11 mouse cellular contexts compared by ENCODE assay signal in genomic region chr2:76087170-76087569, GRCm38 (mm10).
DNase-seq lines count a peak whose midpoint lies in the region; ATAC-seq and TF ChIP-seq lines count a peak whose summit lies in the region.
"Had no signal": no experiment of that assay in that cellular context is flagged by ENCODE, and none has a peak within 500 bp of the region (broad histone marks: within the 10 kb centered on the region; RNA-seq: fewer than 3 reads in every experiment).

No protein-coding gene starts in this region.

- peaks cover 10% of the 10 kb centered on the region for H3K4me1 ChIP-seq in intestine, embryonic 15.5 days (replicated peaks)
- no peaks in the 10 kb centered on the region for H3K4me1 ChIP-seq in intestine, postnatal 0 days (replicated peaks; ENCODE audit: control insufficient read depth, insufficient read depth, low read length)
- peaks cover 16% of the 10 kb centered on the region for H3K4me1 ChIP-seq in lung, embryonic 16.5 days (replicated peaks; ENCODE audit: control insufficient read depth, insufficient read depth, low read length)
- H3K4me1 ChIP-seq in thymus, adult 2 months (replicated peaks; ENCODE audit: control insufficient read depth, insufficient read depth, low read length): no peaks in the 10 kb centered on the region
- H3K4me1 ChIP-seq: embryonic facial prominence, embryonic 15.5 days had no signal

- H3K27me3 ChIP-seq in intestine, embryonic 15.5 days (replicated peaks): no peaks in the 10 kb centered on the region
- no peaks in the 10 kb centered on the region for H3K27me3 ChIP-seq in intestine, postnatal 0 days (replicated peaks; ENCODE audit: control insufficient read depth, insufficient read depth, low read length)
- no peaks in the 10 kb centered on the region for H3K27me3 ChIP-seq in lung, embryonic 16.5 days (ENCODE audit: control insufficient read depth, insufficient read depth, low read depth, low read length)
- no peaks in the 10 kb centered on the region for H3K27me3 ChIP-seq in thymus, adult 2 months (ENCODE audit: control insufficient read depth, insufficient read depth, low read length)
- H3K27me3 ChIP-seq: embryonic facial prominence, embryonic 15.5 days; heart, embryonic 12.5 days had no signal

- peak overlapping the region; percentile 40; the same call in 1 of the 2 replicates for H3K27ac ChIP-seq in intestine, embryonic 15.5 days
- no peak overlapping the region for H3K27ac ChIP-seq in intestine, postnatal 0 days (ENCODE audit: low read depth, low read length)
- peak overlapping the region; percentile 88 for H3K27ac ChIP-seq in lung, embryonic 16.5 days (ENCODE audit: low read length)
- no peak overlapping the region for H3K27ac ChIP-seq in thymus, adult 2 months (ENCODE audit: control insufficient read depth, insufficient read depth, low read length)
- H3K27ac ChIP-seq: embryonic facial prominence, embryonic 15.5 days had no signal

- H3K9me3 ChIP-seq in intestine, embryonic 15.5 days: no peaks in the 10 kb centered on the region
- H3K9me3 ChIP-seq in intestine, postnatal 0 days (ENCODE audit: control insufficient read depth): no peaks in the 10 kb centered on the region
- H3K9me3 ChIP-seq in lung, embryonic 16.5 days (ENCODE audit: control insufficient read depth, low read length): no peaks in the 10 kb centered on the region
- H3K9me3 ChIP-seq: embryonic facial prominence, embryonic 15.5 days; heart, embryonic 12.5 days had no signal

- H3K9ac ChIP-seq in intestine, embryonic 15.5 days: no peak overlapping the region
- H3K9ac ChIP-seq in intestine, postnatal 0 days (ENCODE audit: low read depth, low read length): no peak overlapping the region
- H3K9ac ChIP-seq in lung, embryonic 16.5 days (ENCODE audit: low read length): no peak overlapping the region
- H3K9ac ChIP-seq: embryonic facial prominence, embryonic 15.5 days; heart, embryonic 12.5 days had no signal

- no peak overlapping the region for H3K4me3 ChIP-seq in intestine, embryonic 15.5 days (replicated peaks)
- H3K4me3 ChIP-seq in intestine, postnatal 0 days (ENCODE audit: low read depth, low read length): no peak overlapping the region
- H3K4me3 ChIP-seq in lung, embryonic 16.5 days (ENCODE audit: low read length): no peak overlapping the region
- H3K4me3 ChIP-seq in thymus, adult 2 months (ENCODE audit: control insufficient read depth, insufficient read depth, low read length): no peak overlapping the region
- H3K4me3 ChIP-seq: embryonic facial prominence, embryonic 15.5 days; heart, embryonic 12.5 days had no signal

- no peak for DNase-seq in lung, postnatal 14 days
- peak; percentile 60 for DNase-seq in adrenal gland, postnatal 25 days
- peak; percentile 21 to 43 for DNase-seq in lung, postnatal 4 days
- no peak for DNase-seq in thymus, adult 2 months
- DNase-seq: right cerebral cortex, postnatal 14 days had no signal

- H3K36me3 ChIP-seq in intestine, embryonic 15.5 days: no peaks in the 10 kb centered on the region
- H3K36me3 ChIP-seq in intestine, postnatal 0 days (ENCODE audit: control insufficient read depth, insufficient read depth): no peaks in the 10 kb centered on the region
- H3K36me3 ChIP-seq in lung, embryonic 16.5 days (ENCODE audit: control insufficient read depth, insufficient read depth, low read length): no peaks in the 10 kb centered on the region
- no peaks in the 10 kb centered on the region for H3K36me3 ChIP-seq in thymus, adult 2 months (ENCODE audit: control insufficient read depth, insufficient read depth, low read length)
- H3K36me3 ChIP-seq: embryonic facial prominence, embryonic 15.5 days; heart, embryonic 12.5 days had no signal

- no peak overlapping the region for H3K4me2 ChIP-seq in intestine, embryonic 15.5 days (replicated peaks)
- H3K4me2 ChIP-seq in intestine, postnatal 0 days (replicated peaks; ENCODE audit: low read depth): no peak overlapping the region
- H3K4me2 ChIP-seq in lung, embryonic 16.5 days (ENCODE audit: low read depth, low read length): no peak overlapping the region
- H3K4me2 ChIP-seq: embryonic facial prominence, embryonic 15.5 days; heart, embryonic 12.5 days had no signal

- TF ChIP-seq CTCF in intestine, postnatal 0 days (IDR thresholded peaks at IDR 0.05; ENCODE audit: low read depth): no peak
- TF ChIP-seq CTCF in thymus, adult 2 months (IDR thresholded peaks at IDR 0.05; ENCODE audit: borderline replicate concordance, control insufficient read depth, extremely low read depth, insufficient read depth, low read length, poor library complexity): no peak

- 49% methylated on average over 3 of the region's 3 CpGs for WGBS in intestine, embryonic 15.5 days
- 54% methylated on average over 3 of the region's 3 CpGs for WGBS in intestine, postnatal 0 days
- 50% methylated on average over 3 of the region's 3 CpGs for WGBS in lung, embryonic 16.5 days
- WGBS in thymus, adult 2 months: 93% methylated on average over 3 of the region's 3 CpGs

- no peak for ATAC-seq in intestine, embryonic 15.5 days
- ATAC-seq in intestine, postnatal 0 days: no peak
- peak; percentile 35 for ATAC-seq in lung, embryonic 16.5 days (ENCODE audit: low read depth)
- ATAC-seq: hindbrain, embryonic 16.5 days had no signal

- no peak for TF ChIP-seq POLR2A in thymus, adult 2 months (IDR thresholded peaks at IDR 0.05; ENCODE audit: control insufficient read depth, extremely low read depth, insufficient read depth, low read length, poor library complexity)

Comparison
In these comparisons a context has a peak if more than half of its experiments do, and no peak if none do; other contexts are left out.
1. H3K27ac ChIP-seq: peak in intestine, embryonic 15.5 days (single experiment) and lung, embryonic 16.5 days (single experiment); none in intestine, postnatal 0 days (single experiment) and thymus, adult 2 months (single experiment).
2. DNase-seq: peak in adrenal gland, postnatal 25 days (single experiment) and lung, postnatal 4 days (2 of 2); none in lung, postnatal 14 days (single experiment) and thymus, adult 2 months (single experiment).